Mouse (Mus musculus): Measurements from ENCODE around the gene Olfr741.

Gene Olfr741

GRCm38 (mm10) chr14:50472438-50472837 is at the start of gene Olfr741:
Olfr741 (plus strand) TSS chr14:50472738.
- no peak for DNase-seq (ENCODE audit: low read depth)

GRCm38 (mm10) chr14:50445245-50445644 is 27.3 kb upstream of the Olfr741 start, which contains the start of gene Olfr740:
Olfr740 (plus strand) TSS chr14:50445545.
- DNase-seq (ENCODE audit: low read depth), result no peak

GRCm38 (mm10) chr14:50478406-50478805 is 5.9 kb downstream of the Olfr741 start:
- no peak for DNase-seq (ENCODE audit: low read depth)

- no peak for DNase-seq (ENCODE audit: low read depth)
Measured at GRCm38 (mm10) chr14:50503300-50503699, 30.8 kb downstream of the Olfr741 start, which contains the start of gene Olfr742. Olfr742 (plus strand) TSS chr14:50503600.

GRCm38 (mm10) chr14:50521539-50521938 is 49.0 kb downstream of the Olfr741 start, which contains the start of gene Olfr743:
Olfr743 (plus strand) TSS chr14:50521839.
- no peak for DNase-seq (ENCODE audit: low read depth)
